Mouse (Mus musculus): ENCODE measurements around the gene Prrc2a. TPM values are rescaled to one million over a fixed set of nuclear protein-coding genes. Genes with fewer than 3 reads are reported as not detected.
A peak's percentile ranks its signal among the peaks of the same experiment; 100 is the strongest.
"Not testable (repeated sequence)": the region's sequence is repeated elsewhere in the genome, so short reads cannot be mapped to it uniquely, and the experiment has no call there.

The Prrc2a gene
- total RNA-seq, 2 experiments from 2014 or later: 135 to 143 TPM

GRCm38 (mm10) chr17:35146139-35146538 lies 18.6 kb downstream of the Prrc2a start:
- no peak for DNase-seq (ENCODE audit: low spot score)
- intact Hi-C loops (cut with DNase I): no loop called here

GRCm38 (mm10) chr17:35141971-35142370 lies 22.7 kb downstream of the Prrc2a start:
- no peak for DNase-seq (ENCODE audit: low spot score)
- intact Hi-C loops (cut with DNase I): no loop called here

- no peak for DNase-seq (ENCODE audit: low spot score)
- intact Hi-C loops (cut with DNase I): no loop called here
These were observed 24.2 kb downstream of the Prrc2a start for GRCm38 (mm10) chr17:35140490-35140996.

- intact Hi-C loops (cut with DNase I): loop anchor here (2.0 kb wide), 1 partner anchor 24 kb away; no protein-coding TSS in a partner anchor
- no peak for DNase-seq (ENCODE audit: low spot score)
These were observed 25.4 kb downstream of the Prrc2a start for GRCm38 (mm10) chr17:35139269-35139668.

- intact Hi-C loops (cut with DNase I): no loop called here
- DNase-seq (ENCODE audit: low spot score): no peak
These were observed 28.9 kb downstream of the Prrc2a start for GRCm38 (mm10) chr17:35135591-35136320.

GRCm38 (mm10) chr17:35134801-35135590 lies 29.7 kb downstream of the Prrc2a start, which contains the start of gene Bag6:
Gene Bag6, plus strand, starts transcription at chr17:35135178.
- DNase-seq (ENCODE audit: low spot score): peak; percentile 91
- intact Hi-C loops (cut with DNase I): no loop called here

- no peak for DNase-seq (ENCODE audit: low spot score)
- intact Hi-C loops (cut with DNase I): no loop called here
These were observed 31.2 kb downstream of the Prrc2a start for GRCm38 (mm10) chr17:35133517-35133916.

GRCm38 (mm10) chr17:35132174-35132560 lies 32.5 kb downstream of the Prrc2a start:
- intact Hi-C loops (cut with DNase I): no loop called here
- DNase-seq (ENCODE audit: low spot score): no peak

GRCm38 (mm10) chr17:35131500-35132173 lies 33.1 kb downstream of the Prrc2a start, which contains the start of gene Apom:
Gene Apom, minus strand, starts transcription at chr17:35132050.
- intact Hi-C loops (cut with DNase I): no loop called here

GRCm38 (mm10) chr17:35131038-35131437 lies 33.7 kb downstream of the Prrc2a start:
- no peak for DNase-seq (ENCODE audit: low spot score)
- intact Hi-C loops (cut with DNase I): no loop called here

More at GRCm38 (mm10) chr17:35131500-35132173, 33.1 kb downstream of the Prrc2a start, which contains the start of gene Apom:
- no peak for DNase-seq (ENCODE audit: low spot score)

- no peak for DNase-seq (ENCODE audit: low spot score)
- intact Hi-C loops (cut with DNase I): no loop called here
These were observed 35.7 kb downstream of the Prrc2a start for GRCm38 (mm10) chr17:35128996-35129395.

- intact Hi-C loops (cut with DNase I): no loop called here
- DNase-seq (ENCODE audit: low spot score): no peak
These were observed 37.7 kb downstream of the Prrc2a start for GRCm38 (mm10) chr17:35127017-35127416.

GRCm38 (mm10) chr17:35126206-35126611 lies 38.5 kb downstream of the Prrc2a start, which contains the start of gene D17H6S53E:
Gene D17H6S53E, plus strand, starts transcription at chr17:35126373.
- DNase-seq (ENCODE audit: low spot score): peak; percentile 67
- intact Hi-C loops (cut with DNase I): no loop called here

- DNase-seq (ENCODE audit: low spot score): no peak
- intact Hi-C loops (cut with DNase I): no loop called here
These were observed 39.1 kb downstream of the Prrc2a start for GRCm38 (mm10) chr17:35125578-35125977.

- DNase-seq (ENCODE audit: low spot score): no peak
- intact Hi-C loops (cut with DNase I): no loop called here
These were observed 39.6 kb downstream of the Prrc2a start for GRCm38 (mm10) chr17:35125081-35125480.

GRCm38 (mm10) chr17:35124261-35124896 lies 40.3 kb downstream of the Prrc2a start:
- intact Hi-C loops (cut with DNase I): loop anchor here (5.0 kb wide), 2 partner anchors 38 to 113 kb away; partner anchors contain the start of genes Nfkbil1 and Prrc2a
- DNase-seq (ENCODE audit: low spot score): not testable (repeated sequence)

GRCm38 (mm10) chr17:35123287-35123686 lies 41.4 kb downstream of the Prrc2a start:
- intact Hi-C loops (cut with DNase I): loop anchor here (5.0 kb wide), 2 partner anchors 39 to 114 kb away; partner anchors contain the start of genes Nfkbil1 and Prrc2a
- not testable (repeated sequence) for DNase-seq (ENCODE audit: low spot score)

- DNase-seq (ENCODE audit: low spot score): no peak
- intact Hi-C loops (cut with DNase I): loop anchor here (5.0 kb wide), 2 partner anchors 40 to 115 kb away; partner anchors contain the start of genes Nfkbil1 and Prrc2a
These were observed 42.8 kb downstream of the Prrc2a start, which contains the start of gene Csnk2b for GRCm38 (mm10) chr17:35121871-35122303. Gene Csnk2b, minus strand, starts transcription at chr17:35122053.

Data from heart, postnatal 25 days (tissue).